Mouse (Mus musculus) neural tube, embryonic 10.5 days (tissue): ENCODE results near the gene Ankrd60.
A peak's percentile ranks its signal among the peaks of the same experiment; 100 is the strongest.

Experiments
- DNase-seq: peaks from one replicate; pipeline ENCODE4 v3.0.0-alpha.2; 2017; ENCODE audit warnings: low spot score; ENCODE audit errors: extremely low spot score

Gene Ankrd60

GRCm38 (mm10) chr2:173577669-173578557 is at the start of gene Ankrd60:
Gene Ankrd60, minus strand, starts transcription at chr2:173578365.
- DNase-seq, result peak; percentile 56

DNA sequence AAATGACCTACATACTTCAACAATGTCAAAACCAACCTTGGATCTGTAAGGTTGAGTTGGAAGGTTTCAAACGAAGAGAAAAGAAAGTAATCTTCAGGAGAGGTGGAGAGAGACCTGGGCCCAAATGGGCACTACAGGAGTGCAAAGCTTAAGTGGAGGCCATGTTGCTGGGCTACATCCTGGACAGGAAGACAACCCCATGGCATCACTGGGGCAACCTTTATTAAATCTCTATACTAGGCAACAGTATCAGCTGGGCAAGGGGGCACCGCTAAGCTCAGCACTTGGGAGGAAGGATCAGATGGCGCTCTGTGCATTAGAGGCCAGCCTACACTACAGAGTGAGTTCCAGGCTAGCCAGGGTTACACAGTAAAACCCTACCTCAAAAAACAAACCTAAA is 47.6 kb upstream of the Ankrd60 start:
- DNase-seq, result no peak

- DNase-seq, result no peak
Observed at GRCm38 (mm10) chr2:173624667-173625066, 46.5 kb upstream of the Ankrd60 start.

DNA sequence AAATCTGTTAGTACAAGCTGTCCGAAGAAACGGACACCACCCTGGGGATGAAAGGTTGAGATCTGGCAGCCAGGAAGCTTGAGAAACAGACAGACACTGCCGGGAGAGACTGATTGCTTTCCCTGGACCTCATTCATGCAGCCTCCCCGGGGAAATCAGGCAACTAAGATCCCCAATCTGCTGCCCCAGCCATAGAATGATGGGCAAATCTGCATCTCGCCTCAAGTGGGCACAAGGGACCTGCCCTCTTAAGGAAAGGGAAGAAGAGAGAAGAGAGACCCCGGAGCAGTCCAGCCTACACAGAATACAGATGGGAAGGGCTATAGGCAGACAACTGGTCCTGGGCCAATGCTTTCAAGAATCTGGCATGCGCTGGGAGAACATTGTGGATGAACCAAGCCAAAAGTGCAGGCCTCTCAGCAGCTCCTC is 44.0 kb upstream of the Ankrd60 start:
- DNase-seq, result no peak

GRCm38 (mm10) chr2:173620645-173621044 is 42.5 kb upstream of the Ankrd60 start:
- no peak for DNase-seq

- DNase-seq, result no peak
Observed at GRCm38 (mm10) chr2:173619132-173619531, 41.0 kb upstream of the Ankrd60 start.

DNA sequence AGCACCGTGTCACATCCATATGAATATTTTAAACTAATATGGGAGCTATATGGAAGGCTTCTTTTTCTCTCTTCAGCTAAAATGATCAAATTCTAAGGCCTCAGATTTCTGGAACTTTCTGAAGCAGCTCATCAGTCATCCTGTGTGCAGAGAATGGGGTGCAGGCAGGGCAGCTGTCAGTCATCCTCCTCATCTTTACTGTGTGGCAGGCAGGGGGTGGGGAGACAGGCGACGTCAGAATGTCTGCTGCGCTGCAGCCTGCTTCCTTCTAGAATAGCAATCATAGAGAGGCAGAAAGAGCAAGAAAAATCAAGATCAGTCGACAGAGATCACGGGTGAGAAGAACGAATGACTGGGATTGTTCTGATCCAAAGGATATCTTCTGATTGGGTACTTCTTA is 38.0 kb upstream of the Ankrd60 start:
- DNase-seq, result no peak

- no peak for DNase-seq
Observed at GRCm38 (mm10) chr2:173615378-173616081, 37.4 kb upstream of the Ankrd60 start.

- no peak for DNase-seq
Observed at GRCm38 (mm10) chr2:173608020-173608958, 30.1 kb upstream of the Ankrd60 start.

- DNase-seq, result no peak
Observed at GRCm38 (mm10) chr2:173606415-173606804, 28.2 kb upstream of the Ankrd60 start.

GRCm38 (mm10) chr2:173605713-173606414 is 27.7 kb upstream of the Ankrd60 start:
- no peak for DNase-seq

DNA sequence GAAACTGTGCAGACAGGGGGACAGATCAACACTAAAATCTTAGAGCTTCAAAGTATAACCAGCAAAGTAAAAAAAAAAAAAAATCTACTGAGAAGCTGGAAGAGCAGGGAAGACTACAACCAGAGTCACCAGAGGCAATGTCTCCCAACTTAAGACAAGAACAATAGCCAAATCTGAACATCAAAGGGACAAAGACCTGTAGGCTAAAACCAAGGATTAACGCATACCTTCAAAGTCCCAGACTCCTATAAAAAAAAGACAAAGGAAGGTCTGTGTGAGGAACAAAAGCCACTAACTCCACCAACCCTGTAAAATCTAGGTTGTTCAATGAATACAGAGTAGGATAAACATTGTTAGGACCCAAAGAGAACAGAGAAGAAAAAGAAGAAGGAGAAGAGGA is 23.7 kb upstream of the Ankrd60 start:
- DNase-seq, result no peak

- no peak for DNase-seq
Observed at GRCm38 (mm10) chr2:173595374-173595781, 17.2 kb upstream of the Ankrd60 start.

DNA sequence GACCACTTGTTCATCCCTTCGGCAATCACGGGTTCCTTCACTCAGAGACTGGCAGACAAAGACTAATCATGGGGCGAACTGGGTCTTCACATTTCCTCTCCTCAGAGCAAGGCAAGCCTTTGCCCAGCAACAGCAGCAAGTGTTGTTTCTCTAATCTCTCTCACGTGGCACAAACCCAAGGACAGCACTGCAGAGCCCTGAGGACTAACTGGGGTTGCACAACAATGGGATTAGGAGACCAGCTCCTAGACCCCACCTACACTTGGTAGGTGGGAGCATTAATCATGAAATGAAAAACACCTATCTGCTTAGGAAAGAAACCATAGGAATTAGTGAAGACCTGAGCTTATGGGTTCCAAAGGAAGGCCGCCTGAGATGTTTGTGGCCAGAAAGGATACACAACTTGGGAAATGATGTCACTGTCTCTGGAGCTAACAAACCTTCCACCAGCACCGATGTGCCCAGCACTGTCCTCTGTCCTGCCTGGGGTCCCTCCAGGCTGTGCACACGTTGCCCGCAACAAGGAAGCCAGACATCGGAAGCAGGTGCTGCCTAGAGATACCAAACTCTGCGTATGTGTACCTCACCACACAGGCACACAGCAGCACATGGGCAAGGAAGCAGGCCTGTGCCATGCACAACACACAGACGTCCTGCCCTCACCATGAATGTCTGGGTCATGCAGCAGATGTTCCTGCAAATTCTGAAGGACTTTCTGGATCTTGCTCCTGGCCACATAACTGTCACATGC is 16.3 kb upstream of the Ankrd60 start:
- DNase-seq, result no peak

GRCm38 (mm10) chr2:173593841-173594240 is 15.7 kb upstream of the Ankrd60 start:
- DNase-seq, result no peak

GRCm38 (mm10) chr2:173592781-173593180 is 14.6 kb upstream of the Ankrd60 start:
- DNase-seq, result no peak

DNA sequence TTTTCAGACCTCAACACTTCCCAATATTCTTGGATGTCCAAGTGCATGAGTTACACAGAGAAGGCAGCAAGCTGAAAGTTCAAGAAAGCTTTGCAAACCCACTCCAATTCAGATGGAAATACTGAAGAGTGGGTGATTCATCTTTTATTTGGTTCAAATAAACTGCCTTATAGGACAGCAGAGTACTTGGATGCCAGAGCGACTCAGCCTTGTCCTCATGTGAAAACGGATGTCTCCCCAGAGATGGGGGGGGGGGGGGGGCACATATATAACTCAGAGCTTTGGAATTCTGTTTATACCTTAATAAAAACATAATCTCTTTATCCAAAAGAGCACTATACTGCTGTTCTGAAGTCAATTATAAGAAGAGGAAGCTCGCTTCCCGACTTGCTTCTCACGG is 9.2 kb upstream of the Ankrd60 start:
- no peak for DNase-seq

- DNase-seq, result peak; percentile 88
Observed at GRCm38 (mm10) chr2:173586118-173586968, 8.2 kb upstream of the Ankrd60 start.
